Mouse (Mus musculus) Patski (cell line): ENCODE measurements around the gene Mef2c. TPM values are rescaled to one million over a fixed set of nuclear protein-coding genes. Genes with fewer than 3 reads are reported as not detected.

Source experiments
- ATAC-seq: fragments of 100-300 bp; one replicate; pipeline ENCODE4 v1.8.0; 2021
- CTCF ChIA-PET: fragments of 350-600 bp; sonication (Branson Sonifier 250); formaldehyde crosslinking; loops from one replicate; lab custom pipeline; 2022; ENCODE audit warnings: inconsistent platforms; lab: Charles Lee
- POLR2A ChIA-PET: fragments of 350-600 bp; sonication (Branson Sonifier 250); formaldehyde crosslinking; loops from one replicate; lab custom pipeline; 2022; ENCODE audit warnings: antibody characterized with exemption, inconsistent platforms; lab: Charles Lee
- DNase-seq: peaks from one replicate; pipeline ENCODE4 v3.0.0-alpha.2; 2011; ENCODE audit warnings: low read depth, low spot score
- H3K27me3 ChIP-seq: fragments of 371-371 bp; one replicate; pipeline ENCODE4 v1.5.1; 2021
- CTCF ChIP-seq: fragments of 100-300 bp; IDR thresholded peaks from one replicate; pipeline ENCODE4 v1.5.1; 2021
- in situ Hi-C: fragments of 300-500 bp; cut with MboI; formaldehyde crosslinking; loops from 3 replicates; pipeline ENCODE4 v1.11.1; 2018; ENCODE audit warnings: low pct_unique_long_range_greater_than_20kb, mixed read lengths
- polyA plus RNA-seq: library from polyadenylated mRNA; unstranded; gene quantifications from one replicate; pipeline ENCODE4 v1.2.3, GENCODE M21; 2021

Mef2c gene
- polyA plus RNA-seq, 1 experiment from 2014 or later = not detected

DNA sequence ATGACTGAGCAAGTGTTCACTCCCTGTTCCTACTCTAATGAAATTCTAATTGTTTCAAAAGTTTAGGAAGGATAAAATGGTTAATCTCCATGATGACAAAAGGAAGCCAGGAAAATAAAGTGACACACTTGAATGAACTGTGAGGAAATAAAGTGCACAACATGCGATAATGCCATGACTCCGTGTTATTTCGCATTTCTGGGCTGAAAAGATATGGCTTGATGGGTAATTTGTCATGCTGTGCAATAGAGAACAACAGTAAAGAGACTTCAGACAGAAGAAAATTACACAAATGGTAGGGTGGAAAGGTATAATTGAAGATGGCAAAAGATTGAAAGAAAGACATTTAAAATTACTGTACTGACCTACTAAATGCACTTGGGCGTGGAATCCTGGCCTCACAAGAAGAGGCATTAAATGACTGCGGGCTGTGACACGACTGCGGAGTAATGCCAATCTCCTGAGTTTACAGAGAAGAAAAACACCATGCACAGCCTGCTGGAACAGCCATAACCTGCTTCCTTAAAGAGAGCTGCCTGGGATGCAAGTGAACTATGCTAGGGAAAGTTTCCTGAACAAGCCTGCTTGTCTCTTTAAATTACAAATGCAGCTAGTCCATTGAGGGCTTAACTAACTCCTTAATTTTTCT, 19.0 kb upstream of the Mef2c start:
- no peak for TF ChIP-seq CTCF
- in situ Hi-C loops = no loop called here
- CTCF ChIA-PET = no interaction called here
- peaks cover 6% of the 10 kb centered on the region for H3K27me3 ChIP-seq
- POLR2A ChIA-PET = no interaction called here
- ATAC-seq = no peak
- no peak for DNase-seq

DNA sequence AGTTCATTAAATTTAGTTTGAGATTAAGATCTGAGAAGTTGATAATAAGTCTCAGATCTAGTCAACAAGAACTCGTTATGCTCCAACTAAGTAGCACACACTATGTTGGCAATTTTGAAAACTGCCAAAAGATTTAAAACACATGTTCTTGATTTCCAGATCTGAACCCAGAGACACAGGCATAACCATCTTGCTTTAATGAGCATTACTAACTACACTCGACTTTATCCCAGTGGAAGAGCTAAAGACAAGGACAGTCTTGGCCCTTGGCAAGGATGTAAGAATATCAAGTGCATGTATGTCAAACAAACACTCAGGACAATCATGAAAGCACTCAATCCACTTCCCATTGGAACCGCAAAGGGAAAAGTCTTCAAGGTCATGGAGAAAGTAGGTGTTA, 11.8 kb upstream of the Mef2c start:
- ChIA-PET POLR2A (no interaction called here), CTCF (no interaction called here)
- TF ChIP-seq CTCF = no peak
- DNase-seq = no peak
- in situ Hi-C loops = no loop called here
- peaks cover 2% of the 10 kb centered on the region for H3K27me3 ChIP-seq
- ATAC-seq = no peak

DNA sequence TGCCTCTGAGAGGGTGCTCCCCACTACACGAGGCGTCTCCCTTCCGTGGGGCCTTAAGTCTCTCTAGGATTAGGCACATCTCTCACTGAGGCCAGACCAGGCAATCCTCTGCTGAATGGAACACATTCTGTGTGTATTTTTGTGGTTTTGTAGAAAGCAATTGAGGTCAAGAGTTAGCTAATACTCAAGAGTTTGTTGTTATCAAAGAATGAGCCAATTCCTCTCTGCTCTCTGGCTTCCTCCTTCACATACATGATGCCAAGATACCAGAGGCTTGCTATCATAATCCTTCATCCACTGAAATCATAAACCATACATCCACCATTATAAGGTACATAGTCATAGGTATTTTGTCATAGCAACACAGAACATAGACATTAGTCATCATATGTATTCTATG, 6.1 kb upstream of the Mef2c start:
- no peak for DNase-seq
- POLR2A ChIA-PET = no interaction called here
- CTCF ChIA-PET = no interaction called here
- no peak for TF ChIP-seq CTCF
- ATAC-seq = no peak
- peaks cover 1% of the 10 kb centered on the region for H3K27me3 ChIP-seq
- in situ Hi-C loops = no loop called here

DNA sequence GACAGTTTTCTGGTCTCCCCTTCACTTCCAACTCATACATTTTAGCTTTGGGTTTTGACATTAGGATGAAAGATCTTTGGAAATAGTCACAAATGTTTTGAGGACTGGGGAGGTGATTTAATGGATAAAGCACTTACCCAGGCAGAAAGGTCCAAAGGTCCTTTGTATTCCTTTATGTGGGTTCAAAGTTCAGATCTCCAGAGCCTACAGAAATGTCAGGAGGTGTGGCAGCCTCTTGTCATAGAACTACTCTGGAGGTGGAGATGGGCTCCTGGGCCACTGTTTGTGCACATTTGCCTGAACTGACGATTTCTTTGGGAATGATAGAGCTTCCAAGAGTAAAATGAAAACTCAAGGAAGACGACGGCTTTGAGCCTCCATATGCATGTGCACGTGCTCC, 4.3 kb upstream of the Mef2c start:
- TF ChIP-seq CTCF = no peak
- H3K27me3 ChIP-seq = peaks cover 8% of the 10 kb centered on the region
- in situ Hi-C loops = no loop called here
- ChIA-PET POLR2A (no interaction called here), CTCF (no interaction called here)
- ATAC-seq = no peak
- DNase-seq = no peak

- peaks cover 24% of the 10 kb centered on the region for H3K27me3 ChIP-seq
- ChIA-PET CTCF (no interaction called here), POLR2A (no interaction called here)
- DNase-seq (no peak), ATAC-seq (no peak)
- in situ Hi-C loops = no loop called here
- no peak for TF ChIP-seq CTCF
Observed at GRCm38 (mm10) chr13:83507687-83508086, 3.9 kb downstream of the Mef2c start.

DNA sequence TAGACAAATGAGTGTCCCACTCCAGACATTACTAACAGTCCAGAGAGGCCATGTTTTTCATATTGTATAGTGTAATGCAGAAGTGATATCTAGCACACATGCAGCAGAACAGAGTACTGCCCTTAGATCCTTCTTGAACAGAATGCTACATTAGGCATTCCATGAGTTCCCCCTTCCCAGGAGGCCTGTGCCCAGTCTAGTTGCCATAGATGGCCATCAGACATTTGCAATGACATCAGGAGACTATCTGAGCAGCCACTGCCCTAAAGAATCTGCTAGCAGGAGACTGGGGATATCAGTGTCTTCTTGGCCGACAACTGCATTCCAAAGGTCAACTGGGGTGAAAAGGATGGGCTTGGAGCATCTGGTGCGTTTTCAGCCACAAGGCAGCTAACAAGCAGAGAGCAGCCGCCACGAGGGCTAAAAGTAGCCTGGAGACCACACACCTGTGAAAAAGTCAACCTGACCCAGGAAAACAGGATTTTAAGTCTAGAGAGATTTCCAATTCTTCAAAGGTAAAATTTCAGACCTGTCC, 11.2 kb downstream of the Mef2c start:
- no peak for DNase-seq
- in situ Hi-C loops = no loop called here

GRCm38 (mm10) chr13:83517660-83518609, 14.1 kb downstream of the Mef2c start:
- POLR2A ChIA-PET = no interaction called here
- no peak for DNase-seq
- peaks cover 36% of the 10 kb centered on the region for H3K27me3 ChIP-seq
- ATAC-seq = no peak
- in situ Hi-C loops = no loop called here
- no peak for TF ChIP-seq CTCF
- CTCF ChIA-PET = no interaction called here

More for the DNA sequence above, 11.2 kb downstream of the Mef2c start:
- ChIA-PET CTCF (no interaction called here), POLR2A (no interaction called here)
- no peak for ATAC-seq
- no peak for TF ChIP-seq CTCF
- H3K27me3 ChIP-seq = peaks cover 20% of the 10 kb centered on the region

DNA sequence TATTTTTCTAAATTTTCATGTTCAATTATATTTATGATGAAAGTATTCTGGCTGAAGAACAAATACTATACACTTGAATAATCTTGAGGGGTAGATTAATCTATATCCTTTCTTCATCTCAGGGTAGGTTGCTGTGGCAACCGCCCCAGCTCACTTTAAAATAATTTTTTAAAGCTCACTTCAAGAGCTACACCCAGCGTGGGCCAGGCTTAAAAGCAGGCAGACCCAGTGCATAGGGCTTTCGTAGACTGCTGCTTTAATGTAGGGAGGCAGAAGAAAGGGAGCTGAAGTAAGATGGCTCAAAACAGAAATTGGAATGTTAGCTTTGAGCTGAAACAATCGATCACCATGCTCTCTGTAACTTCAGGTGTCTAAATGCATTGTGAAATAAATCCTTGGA, 17.0 kb downstream of the Mef2c start:
- ChIA-PET POLR2A (no interaction called here), CTCF (interaction anchor here (1.0 to 1.6 kb wide), 3 partner anchors 16 to 37 kb away, joined by 3 to 5 read pairs (median 3); no protein-coding TSS in a partner anchor)
- in situ Hi-C loops = no loop called here
- DNase-seq = no peak
- TF ChIP-seq CTCF = no peak
- ATAC-seq = no peak
- peaks cover 53% of the 10 kb centered on the region for H3K27me3 ChIP-seq

- DNase-seq (no peak), ATAC-seq (no peak)
- in situ Hi-C loops = no loop called here
- no peak for TF ChIP-seq CTCF
- ChIA-PET POLR2A (no interaction called here), CTCF (no interaction called here)
- peaks cover 59% of the 10 kb centered on the region for H3K27me3 ChIP-seq
Observed at GRCm38 (mm10) chr13:83523232-83523969, 19.6 kb downstream of the Mef2c start.

DNA sequence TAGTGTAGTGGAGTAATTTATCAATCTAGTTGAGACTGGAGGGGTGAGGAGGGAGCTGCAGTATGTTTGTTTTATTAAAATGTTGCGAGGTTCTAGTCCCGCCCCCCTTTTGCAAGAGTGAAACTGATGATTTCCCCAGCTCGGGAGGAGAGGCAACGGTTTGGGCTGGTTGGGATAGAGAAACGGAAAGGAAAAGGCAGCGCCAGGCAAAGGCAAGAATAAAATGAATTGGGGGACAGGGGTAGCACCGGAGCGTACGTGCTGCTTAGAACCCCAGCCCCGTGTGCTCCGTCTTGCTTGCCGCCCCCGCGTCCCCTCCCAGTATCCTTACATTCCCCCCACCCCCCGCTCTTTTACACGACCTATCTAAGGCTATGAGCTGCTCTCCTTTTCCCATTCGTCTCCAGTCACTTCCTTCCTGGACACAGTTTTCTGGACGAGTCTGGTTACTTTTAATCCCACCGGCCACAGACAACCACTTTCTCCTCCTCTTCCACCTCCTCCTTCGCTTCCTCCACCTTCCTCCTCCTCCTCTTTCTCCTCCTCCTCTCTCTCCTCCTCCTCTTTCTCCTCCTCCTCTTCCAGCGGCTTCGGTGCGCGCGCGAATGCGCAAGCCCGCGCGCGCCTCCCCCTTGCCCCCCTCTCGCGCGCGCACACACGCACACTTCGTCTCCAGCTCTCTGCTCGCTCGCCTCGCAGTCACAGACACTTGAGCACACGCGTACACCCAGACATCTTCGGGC, 20.5 kb downstream of the Mef2c start:
- in situ Hi-C loops = no loop called here
- ChIA-PET POLR2A (no interaction called here), CTCF (no interaction called here)
- H3K27me3 ChIP-seq = peaks cover 63% of the 10 kb centered on the region
- no peak for TF ChIP-seq CTCF
- no peak for DNase-seq
- ATAC-seq = no peak
